Mouse (Mus musculus): ENCODE measurements around the gene Dkk3.

Dkk3 gene

GRCm38 (mm10) chr7:112158942-112159341 is at the start of gene Dkk3:
Dkk3 (minus strand) TSS chr7:112159057.
- DNase-seq: no peak

DNA sequence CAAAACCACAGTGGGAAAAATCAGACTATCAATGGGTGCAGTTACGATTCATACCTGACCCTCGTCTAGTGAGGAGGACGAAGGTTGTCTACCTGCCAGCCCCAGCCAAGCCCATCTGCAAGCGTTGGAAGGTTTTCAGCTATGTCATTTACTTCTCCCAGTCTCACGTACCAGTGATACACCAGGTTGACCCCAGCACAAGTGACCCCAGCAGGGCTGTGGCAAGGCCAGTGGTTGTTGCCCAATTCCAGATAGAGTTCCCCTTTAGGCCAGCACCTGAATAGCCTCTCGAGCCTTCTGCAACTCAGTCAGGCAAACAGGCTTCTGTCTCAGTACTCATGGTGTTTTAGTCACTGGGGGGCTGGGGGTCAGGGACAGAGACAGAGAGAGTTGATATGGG is 48.9 kb upstream of the Dkk3 start:
- DNase-seq: no peak

DNA sequence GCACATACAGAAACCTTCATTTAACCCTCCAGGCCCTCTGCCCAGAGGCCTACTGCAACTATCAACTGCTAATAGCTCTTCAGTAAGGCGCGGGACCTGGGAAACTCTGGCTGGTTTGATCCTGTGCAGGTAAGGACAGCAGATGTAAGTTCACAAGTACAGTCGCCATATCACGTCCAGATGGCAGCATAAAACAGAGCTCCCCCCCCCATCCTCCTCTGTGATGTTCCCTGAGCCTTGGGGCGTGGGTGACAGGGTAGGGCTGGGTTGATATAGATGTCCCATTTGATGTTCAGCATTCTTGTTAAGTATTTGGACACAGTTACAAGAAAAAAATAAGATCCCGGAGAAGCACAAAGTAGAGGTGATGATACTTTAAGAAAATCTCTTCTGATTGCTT is 46.7 kb upstream of the Dkk3 start:
- DNase-seq: no peak

DNA sequence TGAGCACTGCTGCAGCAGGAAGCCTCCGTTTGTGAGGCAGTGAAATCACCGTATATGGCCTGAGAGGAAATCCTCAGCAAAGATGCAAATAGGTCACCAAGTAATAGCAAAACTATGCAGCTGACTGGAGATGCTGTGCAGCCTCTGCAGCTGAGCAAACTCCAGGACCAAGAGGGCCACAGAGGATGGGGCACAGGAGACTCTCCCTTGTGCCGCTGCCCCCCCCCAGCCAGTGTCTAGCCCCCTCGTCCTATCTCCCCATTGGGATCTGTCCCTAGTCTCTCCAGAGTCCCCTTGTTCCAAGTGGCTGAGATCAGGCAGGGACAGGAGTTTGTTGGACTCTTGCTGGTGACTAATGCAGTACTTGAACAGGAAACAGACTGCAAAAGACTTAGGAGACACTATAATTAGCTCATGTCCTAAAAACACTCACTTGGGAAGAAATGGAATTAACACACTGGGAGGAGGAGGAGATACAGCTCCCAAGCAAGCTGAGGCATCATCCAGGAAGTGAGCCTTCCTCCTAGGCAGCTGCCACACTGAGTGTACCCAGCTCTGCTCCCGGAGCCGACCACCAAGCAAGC is 45.6 kb upstream of the Dkk3 start:
- DNase-seq: no peak

GRCm38 (mm10) chr7:112203937-112204336 is 45.1 kb upstream of the Dkk3 start:
- no peak for DNase-seq

- DNase-seq: no peak
Measured at GRCm38 (mm10) chr7:112202843-112203242, 44.0 kb upstream of the Dkk3 start.

- DNase-seq: no peak
Measured at GRCm38 (mm10) chr7:112202194-112202593, 43.3 kb upstream of the Dkk3 start.

DNA sequence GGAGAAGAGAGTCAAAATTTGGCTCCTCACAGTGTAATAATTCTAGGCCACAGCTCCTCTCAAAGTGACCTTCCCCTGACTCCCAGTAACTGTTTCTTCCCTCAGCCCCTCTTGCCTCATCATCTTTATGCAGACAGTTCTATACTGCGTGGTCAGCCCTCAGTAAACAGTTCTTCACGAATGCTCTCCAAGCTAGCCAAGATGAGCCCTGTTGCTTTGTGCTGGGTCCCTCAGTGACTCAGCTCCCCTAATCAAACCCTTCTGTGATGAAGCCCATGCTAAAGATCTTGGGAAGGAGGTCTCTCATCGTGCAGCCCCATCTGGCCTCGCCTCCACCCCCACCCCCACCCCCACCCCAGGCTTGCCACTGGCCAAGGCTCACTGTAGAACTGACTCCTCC is 41.9 kb upstream of the Dkk3 start:
- no peak for DNase-seq

GRCm38 (mm10) chr7:112199343-112199742 is 40.5 kb upstream of the Dkk3 start:
- no peak for DNase-seq

GRCm38 (mm10) chr7:112197461-112197860 is 38.6 kb upstream of the Dkk3 start:
- no peak for DNase-seq

DNA sequence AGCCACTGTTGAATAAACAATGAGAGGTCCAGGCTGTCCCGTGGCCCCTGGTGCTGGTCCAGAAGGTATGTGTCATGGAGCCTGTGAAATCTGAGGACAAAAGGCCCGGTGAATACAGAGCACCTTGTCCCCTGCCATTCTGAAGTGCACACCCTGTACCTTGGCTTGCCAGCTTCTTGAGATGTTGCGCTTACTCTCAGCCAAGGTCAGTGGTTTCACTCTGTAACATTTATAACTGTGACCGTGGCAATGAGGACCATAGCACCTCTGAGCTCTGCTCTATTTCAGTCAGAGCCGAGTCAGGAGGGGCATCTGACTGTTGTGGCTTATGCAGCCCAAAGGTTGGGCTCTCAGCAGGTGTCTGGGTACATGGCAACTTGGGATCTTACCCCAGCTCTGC is 35.4 kb upstream of the Dkk3 start:
- DNase-seq: no peak

- DNase-seq: no peak
Measured at GRCm38 (mm10) chr7:112192778-112193177, 33.9 kb upstream of the Dkk3 start.

DNA sequence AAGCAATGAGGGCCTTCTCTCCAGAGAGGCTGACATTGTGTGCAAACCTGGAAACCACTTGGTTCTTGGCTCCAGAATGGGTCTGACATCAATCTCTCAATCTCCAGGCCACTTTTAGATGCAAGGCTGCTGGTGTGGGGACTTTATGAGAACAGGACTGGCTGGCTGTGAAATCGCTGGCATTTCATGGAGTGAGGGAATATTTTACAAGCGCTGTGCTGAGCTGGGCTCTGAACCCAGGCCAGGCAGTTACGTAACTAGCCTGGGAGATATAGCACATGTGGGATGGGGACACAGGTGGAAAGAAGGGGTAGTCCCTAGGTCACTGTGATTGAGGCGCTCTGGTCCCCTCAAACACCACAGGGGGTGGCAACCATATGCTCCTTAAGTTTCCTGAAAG is 33.4 kb upstream of the Dkk3 start:
- no peak for DNase-seq

DNA sequence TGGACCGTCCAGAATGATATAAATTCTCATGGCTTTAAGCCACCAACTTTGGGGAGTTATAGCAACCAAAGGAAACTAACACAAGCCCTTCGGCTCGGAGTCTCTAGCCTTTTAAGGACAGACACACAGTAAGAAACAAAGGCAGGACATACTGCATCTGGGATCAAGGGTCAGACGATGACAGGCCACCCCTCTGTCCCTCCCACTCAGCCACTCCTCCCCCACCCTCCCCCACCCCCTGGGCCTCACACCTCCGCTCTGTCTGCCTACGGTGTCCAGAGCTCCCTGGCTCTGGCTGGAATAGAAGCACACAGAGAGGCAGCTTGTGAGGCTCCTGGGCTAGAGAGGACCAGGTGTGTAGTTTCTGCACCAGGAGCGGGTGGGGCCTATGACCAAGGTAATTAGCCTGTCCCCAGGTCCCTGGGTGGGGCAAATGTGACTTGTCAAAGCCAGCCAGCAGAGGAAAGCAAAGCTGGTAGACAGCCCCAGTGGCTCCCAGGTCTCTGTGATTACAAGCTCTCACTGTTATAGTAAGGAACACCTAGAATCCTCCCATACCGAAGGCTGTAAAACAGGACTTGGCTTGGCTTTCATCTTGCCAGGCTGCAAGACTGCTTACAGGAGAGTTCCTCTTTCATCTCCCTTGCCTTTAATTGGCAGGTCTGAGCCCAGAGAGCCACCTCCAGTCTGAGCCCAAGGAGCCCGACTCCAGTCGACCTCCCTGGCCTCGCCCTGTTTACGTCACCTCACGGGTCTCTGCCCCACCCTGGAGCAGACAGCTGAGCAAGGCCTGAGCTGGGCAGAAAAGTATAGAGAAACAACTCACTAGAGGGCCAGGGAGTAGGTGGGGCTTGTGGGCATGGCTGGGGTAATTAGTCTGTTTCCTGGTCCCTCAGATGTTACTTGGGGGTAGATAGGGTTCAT is 28.9 kb upstream of the Dkk3 start:
- no peak for DNase-seq

GRCm38 (mm10) chr7:112186871-112187270 is 28.0 kb upstream of the Dkk3 start:
- no peak for DNase-seq

DNA sequence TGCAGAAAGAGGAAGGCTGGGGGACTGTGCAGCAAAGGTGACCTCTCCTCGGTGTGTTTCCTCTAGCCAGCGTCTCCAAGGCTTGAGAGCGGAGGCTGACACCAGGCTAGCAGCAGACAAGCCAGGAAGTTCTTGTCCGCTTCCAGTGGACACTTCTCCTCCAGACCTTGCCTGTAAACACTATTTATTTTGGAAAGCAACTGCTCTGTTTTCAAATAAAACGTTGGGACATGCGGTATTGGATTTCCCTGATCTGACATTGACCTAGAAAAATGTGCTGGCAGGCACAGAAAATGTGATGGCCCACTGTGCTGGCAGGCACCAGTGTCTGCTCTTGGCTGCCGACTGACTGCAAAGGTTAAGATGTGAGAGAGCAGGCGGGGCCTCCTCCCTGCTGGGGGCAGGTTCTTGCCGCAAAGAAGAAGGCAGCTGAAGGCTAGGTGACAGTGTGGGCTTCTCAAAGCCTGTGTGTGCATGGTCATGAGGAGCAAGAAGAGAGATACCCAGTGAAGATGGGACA is 26.4 kb upstream of the Dkk3 start:
- no peak for DNase-seq

DNA sequence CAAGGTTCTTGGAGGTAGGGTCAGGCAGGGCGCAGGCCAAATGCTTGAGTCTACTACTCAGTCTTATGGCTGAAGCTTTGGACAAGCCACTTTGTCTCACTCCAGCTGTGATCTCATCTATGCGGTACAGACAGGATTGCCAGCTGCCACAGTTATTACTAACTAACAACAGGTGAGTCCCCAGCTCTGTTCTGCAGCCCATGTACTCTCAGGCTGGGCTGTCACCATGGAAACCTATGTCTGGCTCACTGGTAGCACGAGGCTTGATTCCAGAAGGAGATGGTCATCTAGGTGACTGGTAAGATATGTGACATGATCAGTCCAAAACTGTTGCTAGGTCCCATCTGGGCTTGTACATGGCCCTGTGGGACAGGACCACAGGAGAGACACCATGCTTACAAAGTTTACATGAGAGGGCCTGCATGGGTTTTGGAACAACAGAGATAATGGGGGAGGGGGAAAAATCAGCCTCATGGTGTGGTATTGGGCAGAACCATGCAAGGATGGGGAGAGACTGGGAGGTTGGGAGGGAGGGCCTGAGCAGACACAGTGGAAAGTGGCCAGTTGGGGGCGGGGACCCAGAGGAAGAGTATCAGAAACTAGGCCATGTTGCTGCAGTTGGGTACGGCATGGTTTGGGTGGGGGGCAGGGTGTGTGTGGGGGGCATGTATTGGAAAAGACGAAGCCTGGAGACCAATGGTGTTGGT is 25.8 kb upstream of the Dkk3 start:
- DNase-seq: no peak

DNA sequence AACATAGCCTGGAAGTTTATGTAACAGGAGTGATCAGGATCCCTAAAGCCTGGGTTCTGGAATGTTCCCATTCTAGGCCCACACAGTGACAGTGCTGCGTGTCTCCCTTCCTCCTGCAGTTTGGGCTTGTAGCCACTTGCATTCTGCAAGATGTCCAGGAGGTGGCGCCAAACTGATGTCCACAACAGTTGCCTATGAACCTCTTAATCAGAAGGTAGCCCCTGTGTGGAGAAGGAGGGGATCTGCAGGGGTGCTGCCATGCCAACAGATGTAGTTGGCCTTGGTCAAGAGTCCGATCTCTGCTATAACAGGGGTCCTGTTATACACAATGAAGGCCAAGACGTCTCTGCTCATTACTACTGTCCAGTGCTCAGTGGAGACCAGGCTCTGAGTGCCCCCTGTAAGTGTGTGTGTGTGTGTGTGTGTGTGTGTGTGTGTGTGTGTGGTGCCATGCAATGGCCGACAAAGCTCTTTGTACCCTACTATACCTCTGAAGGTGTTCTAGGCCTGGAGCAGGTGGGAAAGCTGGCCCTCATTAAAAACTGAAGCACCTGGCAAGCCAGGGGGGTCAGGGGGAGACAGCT is 24.5 kb upstream of the Dkk3 start:
- DNase-seq: peak; percentile 60 to 63

DNA sequence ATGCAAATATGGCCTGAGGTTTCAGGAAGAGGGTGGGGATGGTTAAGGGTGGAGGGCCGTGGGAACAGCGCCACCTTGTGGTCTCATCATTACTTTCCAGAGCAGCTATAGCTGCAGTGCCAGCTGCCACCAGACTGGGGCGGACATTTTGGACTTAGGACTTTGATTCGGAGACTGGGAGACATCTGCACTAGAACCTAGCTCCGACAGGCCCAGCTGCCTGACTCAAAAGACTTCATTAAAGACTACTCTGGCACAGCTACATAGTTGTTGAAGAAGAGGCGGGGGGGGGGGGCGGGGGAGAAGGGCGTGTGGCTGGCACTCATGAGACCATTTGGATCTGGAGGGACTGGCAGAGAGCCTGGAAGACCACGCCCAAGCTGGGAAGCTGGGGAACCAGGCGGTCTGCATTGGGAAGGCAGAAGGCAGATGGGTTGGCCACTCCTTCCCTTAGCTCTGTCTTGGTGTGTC is 21.4 kb upstream of the Dkk3 start:
- DNase-seq: peak; percentile 29 to 39

GRCm38 (mm10) chr7:112176627-112177026 is 17.8 kb upstream of the Dkk3 start:
- DNase-seq: no peak

DNA sequence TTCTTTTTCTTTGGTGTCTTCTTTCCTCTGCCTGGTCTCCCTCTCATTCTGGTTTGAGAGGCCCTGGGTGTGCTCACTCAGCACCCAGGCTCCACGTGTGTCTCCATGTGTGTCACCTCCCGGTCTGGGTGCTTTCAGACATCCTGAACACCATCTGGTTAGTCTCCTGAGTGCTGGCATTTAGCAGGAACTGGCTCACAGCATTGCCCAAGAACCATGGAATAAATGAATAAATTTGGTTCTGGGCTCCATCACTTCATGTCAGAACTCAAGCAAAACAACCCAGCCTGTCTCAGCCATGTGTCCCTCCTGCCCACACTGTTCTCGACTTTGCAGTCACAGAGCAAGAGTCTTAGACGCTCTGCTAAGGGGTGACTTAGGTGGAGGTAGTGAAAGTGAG is 13.8 kb upstream of the Dkk3 start:
- no peak for DNase-seq

- no peak for DNase-seq
Measured at GRCm38 (mm10) chr7:112169955-112170692, 11.3 kb upstream of the Dkk3 start.

All from thymus, adult 18-20 months (tissue).